Mouse (Mus musculus) stomach, embryonic 16.5 days (tissue): ENCODE results near the gene Bpi. TPM values are rescaled to one million over a fixed set of nuclear protein-coding genes. Genes with fewer than 3 reads are reported as not detected.
A peak's percentile ranks its signal among the peaks of the same experiment; 100 is the strongest.

Experiments used
- ATAC-seq: fragments of 200-750 bp; cut with Nextera tagmentation; 2 replicates; pipeline ENCODE4 v1.8.0; 2017; ENCODE audit warnings: moderate number of reproducible peaks, moderate TSS enrichment; ENCODE audit not compliant: insufficient read depth, low FRiP score
- H3K27ac ChIP-seq: fragments of 300-500 bp; sonication (generic); 2 replicates; pipeline ENCODE4 v1.5.1; 2014; ENCODE audit warnings: low read length
- H3K27me3 ChIP-seq: fragments of 300-500 bp; sonication (generic); 2 replicates; pipeline ENCODE4 v1.6.1; 2014; ENCODE audit warnings: low read length, control low read depth, mixed read lengths; ENCODE audit not compliant: control insufficient read depth, insufficient read depth
- H3K36me3 ChIP-seq: fragments of 300-500 bp; sonication (generic); 2 replicates; pipeline ENCODE4 v1.6.1; 2014; ENCODE audit warnings: low read length; ENCODE audit not compliant: control insufficient read depth, insufficient read depth
- H3K4me1 ChIP-seq: fragments of 300-500 bp; sonication (generic); 2 replicates; pipeline ENCODE4 v1.6.1; 2014; ENCODE audit warnings: low read length, control low read depth, mixed read lengths; ENCODE audit not compliant: control insufficient read depth, insufficient read depth
- H3K4me2 ChIP-seq: fragments of 300-500 bp; sonication (generic); 2 replicates; pipeline ENCODE4 v1.6.1; 2014; ENCODE audit warnings: low read depth, low read length, mixed read lengths
- H3K4me3 ChIP-seq: fragments of 300-500 bp; sonication (generic); replicated peaks from 2 replicates; pipeline ENCODE4 v1.5.1; 2014; ENCODE audit warnings: mild to moderate bottlenecking, low read length
- H3K9ac ChIP-seq: fragments of 300-500 bp; sonication (generic); 2 replicates; pipeline ENCODE4 v1.6.1; 2014; ENCODE audit warnings: low read length
- H3K9me3 ChIP-seq: fragments of 300-500 bp; sonication (generic); replicated peaks from 2 replicates; pipeline ENCODE4 v1.6.1; 2016; ENCODE audit warnings: low read length, control low read depth; ENCODE audit not compliant: control insufficient read depth
- WGBS: fragments of 180-500 bp; shearing (Covaris S2); extraction: QIAGEN DNeasy Blood & Tissue Kit; methylation state at CpG from one replicate; pipeline ENCODE4 v1.1.7; 2014; 5-methylcytosine and 5-hydroxymethylcytosine counted together
- polyA plus RNA-seq: library from polyadenylated mRNA; unstranded; fragments of >200 nt; fragmentation: Nextera tagmentation; extraction: Ambion mirVana; gene quantifications from 2 replicates; pipeline ENCODE4 v1.2.1, GENCODE M21; 2015

The Bpi gene
- polyA plus RNA-seq, 1 experiment from 2014 or later: not detected

DNA sequence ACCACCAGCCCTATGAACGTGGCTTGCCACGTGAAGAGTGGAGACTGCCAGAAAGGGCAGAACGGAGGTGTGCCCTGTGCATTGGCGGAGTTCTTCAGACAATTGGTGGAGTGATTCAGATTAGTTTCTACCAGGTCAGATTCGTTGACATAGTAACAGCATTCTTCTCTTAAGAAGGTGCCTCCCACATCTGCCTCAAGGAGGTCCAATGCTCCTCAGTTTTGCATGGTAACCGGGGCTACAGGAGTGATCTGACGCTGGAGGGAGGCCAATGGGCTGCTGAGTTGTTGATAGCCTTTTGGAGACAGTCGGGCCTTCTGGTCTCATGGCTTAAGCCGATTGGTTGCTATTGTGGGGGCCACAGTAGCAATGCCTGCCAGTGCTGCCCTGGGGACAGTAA, 37.8 kb downstream of the Bpi start:
- Histone ChIP-seq H3K4me3 (no peak overlapping the region), H3K4me1 (no peaks in the 10 kb centered on the region), H3K36me3 (no peaks in the 10 kb centered on the region), H3K9me3 (no peaks in the 10 kb centered on the region), H3K9ac (no peak overlapping the region), H3K27ac (no peak overlapping the region), H3K27me3 (no peaks in the 10 kb centered on the region), H3K4me2 (no peak overlapping the region)
- WGBS: 58% methylated on average over 9 of the region's 9 CpGs
- ATAC-seq: no peak

DNA sequence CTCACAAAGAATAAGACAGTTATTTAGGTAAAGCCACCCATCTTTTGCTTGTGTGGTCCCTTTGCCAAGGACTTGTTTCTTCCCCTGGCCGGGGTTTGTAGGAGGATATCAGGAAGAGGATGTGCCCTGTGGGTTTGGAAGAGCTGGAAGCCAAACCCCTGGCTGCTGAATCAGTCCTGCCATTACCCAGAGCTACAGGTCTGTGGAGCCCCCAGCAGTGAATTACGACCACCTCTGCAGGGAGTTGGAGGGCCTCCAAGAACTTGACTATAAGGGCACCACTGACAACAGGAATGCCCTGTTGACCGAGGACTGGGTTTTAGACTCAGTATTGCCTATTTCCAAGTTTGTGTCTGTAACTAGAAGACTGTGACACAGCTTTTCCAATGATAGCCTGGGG, 41.3 kb downstream of the Bpi start:
- no peak overlapping the region for H3K4me2 ChIP-seq
- no peak overlapping the region for H3K4me3 ChIP-seq
- no peak for ATAC-seq
- no peaks in the 10 kb centered on the region for H3K36me3 ChIP-seq
- no peaks in the 10 kb centered on the region for H3K27me3 ChIP-seq
- no peaks in the 10 kb centered on the region for H3K4me1 ChIP-seq
- H3K27ac ChIP-seq: no peak overlapping the region
- H3K9ac ChIP-seq: no peak overlapping the region
- 82% methylated on average over 3 of the region's 3 CpGs for WGBS
- H3K9me3 ChIP-seq: no peaks in the 10 kb centered on the region

DNA sequence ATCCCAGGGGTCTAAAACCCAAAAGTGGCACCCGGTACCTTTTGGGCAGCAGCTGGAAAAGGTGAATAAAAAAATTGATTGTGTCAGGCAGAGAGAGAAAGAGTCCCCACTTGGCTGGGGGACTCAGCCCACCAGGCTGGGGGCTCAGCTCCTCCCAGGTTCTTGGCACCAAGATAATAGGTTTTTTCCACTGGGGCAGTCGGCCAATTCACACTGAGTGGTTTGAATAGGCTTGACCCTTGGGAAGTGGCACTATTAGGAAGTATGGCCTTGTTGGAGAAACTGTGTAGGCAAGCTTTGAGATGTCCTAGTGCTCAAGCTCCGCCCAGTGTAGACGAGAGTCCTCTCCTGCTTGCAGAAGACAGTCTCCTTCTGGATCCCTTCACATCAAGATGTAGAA, 41.8 kb downstream of the Bpi start:
- WGBS: 80% methylated on average over 4 of the region's 4 CpGs
- H3K4me3 ChIP-seq: no peak overlapping the region
- ATAC-seq: no peak

DNA sequence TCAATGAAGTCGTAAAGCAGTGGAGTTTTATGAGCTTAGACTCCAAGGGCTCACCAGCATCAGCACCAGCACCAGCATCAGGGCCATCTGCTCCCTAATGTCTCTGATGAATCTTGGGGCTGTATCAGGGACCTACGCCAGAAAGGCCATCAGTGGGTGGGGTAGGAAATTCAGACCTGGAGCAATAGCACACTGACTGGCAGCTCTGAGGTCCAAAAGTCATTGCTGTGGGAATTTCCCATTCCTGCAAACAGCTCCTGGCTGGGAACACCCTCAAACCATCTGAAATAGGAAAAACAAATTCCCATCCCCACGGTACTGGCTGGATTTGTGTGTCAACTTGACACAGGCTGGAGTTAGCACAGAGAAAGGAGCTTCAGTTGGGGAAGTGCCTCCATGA, 44.9 kb downstream of the Bpi start:
- H3K27me3 ChIP-seq: no peaks in the 10 kb centered on the region
- H3K4me3 ChIP-seq: no peak overlapping the region
- peaks cover 10% of the 10 kb centered on the region; the same call in 1 of the 2 replicates for H3K4me1 ChIP-seq
- no peaks in the 10 kb centered on the region for H3K36me3 ChIP-seq
- 72% methylated on average over 3 of the region's 3 CpGs for WGBS
- no peaks in the 10 kb centered on the region for H3K9me3 ChIP-seq
- no peak overlapping the region for H3K9ac ChIP-seq
- no peak for ATAC-seq
- no peak overlapping the region for H3K4me2 ChIP-seq
- no peak overlapping the region for H3K27ac ChIP-seq

More for the DNA sequence above, 41.8 kb downstream of the Bpi start:
- Histone ChIP-seq H3K9ac (no peak overlapping the region), H3K9me3 (no peaks in the 10 kb centered on the region), H3K27ac (no peak overlapping the region), H3K36me3 (no peaks in the 10 kb centered on the region), H3K4me1 (no peaks in the 10 kb centered on the region), H3K4me2 (no peak overlapping the region), H3K27me3 (no peaks in the 10 kb centered on the region)

DNA sequence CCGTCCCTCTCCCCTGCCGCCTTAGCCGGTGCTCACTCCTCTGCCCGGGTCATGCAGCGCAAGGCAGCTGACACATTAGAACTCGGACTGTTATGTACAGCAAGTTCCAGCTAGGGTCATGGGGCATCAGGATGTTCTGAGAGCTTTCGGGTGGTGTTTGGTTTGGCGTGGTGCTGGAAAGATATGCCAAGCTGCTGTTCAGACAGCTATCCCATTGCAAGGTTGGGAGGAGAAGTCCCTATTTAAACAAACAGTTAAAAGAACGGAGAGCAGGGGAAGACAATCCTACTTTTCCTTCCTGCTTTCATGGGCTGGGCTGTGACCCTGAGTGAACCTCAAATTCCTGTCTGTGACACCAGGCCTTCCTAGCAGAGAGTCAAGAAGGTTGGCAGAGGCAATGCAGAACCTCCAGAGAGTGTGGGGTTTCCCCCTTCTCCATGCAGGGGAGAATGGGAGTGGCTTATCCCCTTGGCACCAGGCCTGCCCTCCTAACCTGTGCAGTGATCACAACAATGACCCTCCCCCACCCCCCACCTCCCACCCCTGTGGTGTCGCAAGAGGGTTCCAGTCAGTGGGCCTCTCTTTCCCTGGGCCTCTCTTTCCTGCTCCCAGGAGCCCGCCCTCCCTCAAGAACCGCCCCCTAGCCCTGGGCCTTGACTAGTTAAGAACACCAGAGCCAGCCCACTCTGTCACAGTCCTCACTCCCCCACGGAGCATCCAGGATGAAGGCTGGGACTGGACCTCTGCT, 48.2 kb downstream of the Bpi start, which contains the start of gene Lbp:
TSS of gene Lbp (plus strand) at position 546 of the 748 bp plus-strand sequence.
- H3K4me1 ChIP-seq: peaks cover 10% of the 10 kb centered on the region; the same call in 1 of the 2 replicates
- H3K9me3 ChIP-seq: no peaks in the 10 kb centered on the region
- ATAC-seq: peak; percentile 83
- H3K4me2 ChIP-seq: peak within 1 kb of the TSS; percentile 15; the same call in 1 of the 2 replicates
- H3K9ac ChIP-seq: peak within 1 kb of the TSS; percentile 31; the same call in 1 of the 2 replicates
- no peak within 1 kb of the TSS for H3K4me3 ChIP-seq
- peak within 1 kb of the TSS; percentile 52 for H3K27ac ChIP-seq
- H3K27me3 ChIP-seq: no peaks in the 10 kb centered on the region
- no peaks in the 10 kb centered on the region for H3K36me3 ChIP-seq
- 12% methylated on average over 13 of the region's 13 CpGs for WGBS

DNA sequence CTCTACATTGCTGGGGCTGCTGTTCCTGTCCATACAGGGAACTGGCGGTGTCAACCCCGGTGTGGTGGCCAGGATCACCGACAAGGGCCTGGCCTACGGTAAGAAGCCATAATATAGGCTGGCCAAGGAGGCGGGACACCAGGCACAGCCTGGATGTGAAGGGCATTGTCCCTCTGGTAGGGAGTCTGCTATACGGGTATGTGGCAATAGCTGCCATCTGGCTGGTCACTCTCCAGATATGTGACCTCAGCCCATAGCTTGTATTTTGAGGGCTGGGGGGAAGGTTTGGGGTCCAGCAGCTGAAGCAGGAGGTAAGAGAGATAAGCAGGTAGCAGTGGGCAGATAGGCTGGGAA, 48.8 kb downstream of the Bpi start:
- Histone ChIP-seq H3K27ac (peak overlapping the region; percentile 52), H3K9ac (peak overlapping the region; percentile 31; the same call in 1 of the 2 replicates)

DNA sequence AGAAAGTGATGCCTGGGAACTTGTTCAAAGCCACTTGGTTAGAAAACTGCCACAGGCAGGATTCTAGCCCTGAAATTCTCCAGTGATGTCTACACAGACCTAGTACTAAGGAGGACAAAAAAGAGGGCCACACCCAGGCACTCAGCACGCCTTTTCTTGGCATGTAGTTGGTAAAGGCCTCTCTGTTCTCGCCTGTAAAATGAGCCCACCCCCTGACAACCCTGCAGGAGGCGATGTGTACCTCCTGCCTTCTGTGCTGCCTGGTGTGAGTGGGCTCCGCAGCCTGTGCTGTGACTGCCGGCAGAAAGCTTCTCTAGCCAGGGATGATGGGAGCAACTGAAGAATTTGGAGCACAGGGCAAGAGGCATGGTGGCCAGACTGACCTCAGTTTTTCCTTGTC, 50.4 kb downstream of the Bpi start:
- 50% methylated on average over 5 of the region's 5 CpGs for WGBS
- no peaks in the 10 kb centered on the region for H3K9me3 ChIP-seq
- ATAC-seq: no peak
- no peak overlapping the region for H3K4me2 ChIP-seq
- H3K4me1 ChIP-seq: peaks cover 10% of the 10 kb centered on the region; the same call in 1 of the 2 replicates
- H3K9ac ChIP-seq: peak overlapping the region; percentile 20; the same call in 1 of the 2 replicates
- no peak overlapping the region for H3K27ac ChIP-seq
- no peaks in the 10 kb centered on the region for H3K36me3 ChIP-seq
- H3K4me3 ChIP-seq: no peak overlapping the region
- no peaks in the 10 kb centered on the region for H3K27me3 ChIP-seq

More for the DNA sequence above, 48.8 kb downstream of the Bpi start:
- no peaks in the 10 kb centered on the region for H3K9me3 ChIP-seq
- H3K27me3 ChIP-seq: no peaks in the 10 kb centered on the region
- H3K36me3 ChIP-seq: no peaks in the 10 kb centered on the region
- 0 out of 2 replicates have a peak, but pooled peaks have one; percentile 3 for ATAC-seq
- WGBS: 42% methylated on average over 6 of the region's 6 CpGs
- peaks cover 10% of the 10 kb centered on the region; the same call in 1 of the 2 replicates for H3K4me1 ChIP-seq
- H3K4me3 ChIP-seq: no peak overlapping the region
- no peak overlapping the region; the same call in 1 of the 2 replicates for H3K4me2 ChIP-seq

DNA sequence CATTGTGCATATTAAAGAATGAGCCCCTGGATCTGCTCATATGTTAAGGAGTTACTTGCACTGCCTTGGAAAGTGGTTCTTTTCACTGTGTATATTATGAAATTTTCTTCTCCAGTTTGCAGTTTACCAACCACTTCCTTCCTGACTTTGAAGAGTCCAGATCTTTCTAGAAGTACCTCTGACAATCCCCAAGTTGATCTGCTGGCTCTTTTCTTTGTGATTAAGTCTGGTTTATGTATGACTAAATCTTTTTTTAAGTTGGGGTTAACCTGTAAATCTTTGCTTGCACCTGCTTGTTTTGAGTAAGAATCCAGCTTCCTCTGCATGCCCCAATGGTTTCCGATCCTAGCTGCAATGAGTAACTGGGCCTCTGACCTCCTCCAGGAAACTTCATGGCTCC, 55.2 kb downstream of the Bpi start:
- Histone ChIP-seq H3K4me1 (no peaks in the 10 kb centered on the region), H3K9me3 (no peaks in the 10 kb centered on the region), H3K27me3 (no peaks in the 10 kb centered on the region), H3K27ac (no peak overlapping the region), H3K9ac (no peak overlapping the region), H3K4me3 (no peak overlapping the region), H3K36me3 (no peaks in the 10 kb centered on the region), H3K4me2 (no peak overlapping the region)
- WGBS: 67% methylated on average over 1 of the region's 1 CpGs
- no peak for ATAC-seq

DNA sequence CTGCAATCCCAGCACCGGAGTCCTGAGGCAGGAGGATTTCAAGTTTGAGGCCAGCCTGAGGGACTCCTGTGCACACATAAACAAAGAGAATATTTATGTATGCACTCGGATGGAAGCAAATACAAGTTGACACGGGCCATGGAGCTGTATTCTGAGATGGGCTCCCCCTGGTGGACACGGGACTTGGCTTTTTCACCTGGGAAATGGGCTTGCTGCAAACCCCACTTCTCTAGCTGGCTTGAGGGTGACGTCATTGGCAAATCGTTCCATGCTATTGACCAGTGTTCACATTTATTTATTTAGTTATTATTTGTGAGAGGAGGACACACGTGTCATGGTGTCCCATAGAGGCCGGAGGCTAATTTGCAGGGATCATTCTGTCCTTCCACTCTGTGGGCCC, 58.5 kb downstream of the Bpi start:
- H3K9ac ChIP-seq: no peak overlapping the region
- H3K27me3 ChIP-seq: no peaks in the 10 kb centered on the region
- H3K36me3 ChIP-seq: no peaks in the 10 kb centered on the region
- 64% methylated on average over 8 of the region's 8 CpGs for WGBS
- H3K4me1 ChIP-seq: no peaks in the 10 kb centered on the region
- no peaks in the 10 kb centered on the region for H3K9me3 ChIP-seq
- H3K4me3 ChIP-seq: no peak overlapping the region
- H3K27ac ChIP-seq: no peak overlapping the region
- H3K4me2 ChIP-seq: no peak overlapping the region
- no peak for ATAC-seq
